Mouse (Mus musculus) liver, adult (tissue): ENCODE measurements at regions not wholly inside any gene's neighbourhood (a gene's known extent, or its start where the extent isn't known, plus 50 kb on each side); places are given as distances from the start of the nearest gene placed in this dataset.
A peak's percentile ranks its signal among the peaks of the same experiment; 100 is the strongest.

Experiments
- GATA4 ChIP-seq: IDR thresholded peaks from 2 replicates; pipeline ENCODE4 v1.6.1; 2014; ENCODE audit warnings: mild to moderate bottlenecking, low read length; ENCODE audit not compliant: insufficient replicate concordance

- TF ChIP-seq GATA4: no peak
Observed at GRCm38 (mm10) chr10:120726369-120726768, 172.5 kb downstream of the Msrb3 start.

- TF ChIP-seq GATA4: no peak
Observed at GRCm38 (mm10) chr10:120721956-120722532, 176.9 kb downstream of the Msrb3 start.

- no peak for TF ChIP-seq GATA4
Observed at GRCm38 (mm10) chr10:120720981-120721380, 177.9 kb downstream of the Msrb3 start.

GRCm38 (mm10) chr10:120720061-120720460, 178.8 kb downstream of the Msrb3 start:
- no peak for TF ChIP-seq GATA4

GRCm38 (mm10) chr10:120717159-120717567, 181.7 kb downstream of the Msrb3 start:
- TF ChIP-seq GATA4: no peak

GRCm38 (mm10) chr10:120716391-120716790, 182.5 kb downstream of the Msrb3 start:
- TF ChIP-seq GATA4: no peak

GRCm38 (mm10) chr10:120707771-120708750, 190.8 kb downstream of the Msrb3 start:
- no peak for TF ChIP-seq GATA4

GRCm38 (mm10) chr10:120706684-120707290, 192.1 kb downstream of the Msrb3 start:
- no peak for TF ChIP-seq GATA4

GRCm38 (mm10) chr10:120701833-120702232, 197.1 kb downstream of the Msrb3 start:
- TF ChIP-seq GATA4: no peak

GRCm38 (mm10) chr10:120697275-120697856, 201.5 kb downstream of the Msrb3 start:
- TF ChIP-seq GATA4: no peak

- no peak for TF ChIP-seq GATA4
Observed at GRCm38 (mm10) chr10:120696481-120696880, 202.4 kb downstream of the Msrb3 start.

GRCm38 (mm10) chr10:120694472-120694871, 204.4 kb downstream of the Msrb3 start:
- TF ChIP-seq GATA4: no peak

GRCm38 (mm10) chr10:120691451-120691850, 207.4 kb downstream of the Msrb3 start:
- TF ChIP-seq GATA4: no peak

GRCm38 (mm10) chr10:120686123-120686522, 209.9 kb upstream of the Hmga2 start:
- TF ChIP-seq GATA4: peak; percentile 27; the same call in 1 of the 2 replicates

GRCm38 (mm10) chr10:120682021-120682420, 205.8 kb upstream of the Hmga2 start:
- no peak for TF ChIP-seq GATA4

- TF ChIP-seq GATA4: no peak
Observed at GRCm38 (mm10) chr10:120679982-120680381, 203.7 kb upstream of the Hmga2 start.

GRCm38 (mm10) chr10:120678277-120678676, 202.0 kb upstream of the Hmga2 start:
- no peak for TF ChIP-seq GATA4
